Mouse (Mus musculus) midbrain, embryonic 14.5 days (tissue): ENCODE measurements around the gene Cdk5rap2. TPM values are rescaled to one million over a fixed set of nuclear protein-coding genes. Genes with fewer than 3 reads are reported as not detected.

Experiments used
- ATAC-seq: fragments of 200-750 bp; cut with Nextera tagmentation; 2 replicates; pipeline ENCODE4 v1.8.0; 2017; ENCODE audit warnings: moderate number of reproducible peaks, moderate library complexity; ENCODE audit not compliant: low FRiP score, low TSS enrichment
- DNase-seq: peaks from one replicate; pipeline ENCODE4 v3.0.0-alpha.2; 2015
- H3K27ac ChIP-seq: fragments of 300-500 bp; sonication (generic); replicated peaks from 2 replicates; pipeline ENCODE4 v1.5.1; 2014; ENCODE audit warnings: mild to moderate bottlenecking, low read depth, low read length, moderate library complexity
- H3K27me3 ChIP-seq: fragments of 300-500 bp; sonication (generic); 2 replicates; pipeline ENCODE4 v1.6.1; 2014; ENCODE audit warnings: low read length, control low read depth, mixed read lengths; ENCODE audit not compliant: control insufficient read depth, insufficient read depth
- H3K36me3 ChIP-seq: fragments of 300-500 bp; sonication (generic); 2 replicates; pipeline ENCODE4 v1.6.1; 2014; ENCODE audit warnings: low read length, control low read depth; ENCODE audit not compliant: control insufficient read depth, insufficient read depth
- H3K4me1 ChIP-seq: fragments of 300-500 bp; sonication (generic); 2 replicates; pipeline ENCODE4 v1.6.1; 2014; ENCODE audit warnings: mild to moderate bottlenecking, antibody characterized with exemption, low read length, control low read depth; ENCODE audit not compliant: control insufficient read depth, insufficient read depth
- H3K4me2 ChIP-seq: fragments of 300-500 bp; sonication (generic); 2 replicates; pipeline ENCODE4 v1.6.1; 2014; ENCODE audit warnings: mild to moderate bottlenecking, low read length, moderate library complexity
- H3K4me3 ChIP-seq: fragments of 300-500 bp; sonication (generic); replicated peaks from 2 replicates; pipeline ENCODE4 v1.5.1; 2014; ENCODE audit warnings: low read depth, low read length
- H3K9ac ChIP-seq: fragments of 300-500 bp; sonication (generic); replicated peaks from 2 replicates; pipeline ENCODE4 v1.6.1; 2014; ENCODE audit warnings: mild to moderate bottlenecking, low read length, moderate library complexity
- H3K9me3 ChIP-seq: fragments of 300-500 bp; sonication (generic); 2 replicates; pipeline ENCODE4 v1.6.1; 2016; ENCODE audit warnings: low read length, control low read depth, mixed read lengths; ENCODE audit not compliant: control insufficient read depth
- WGBS: fragments of 180-500 bp; shearing (Covaris S2); extraction: QIAGEN DNeasy Blood & Tissue Kit; methylation state at CpG from one replicate; pipeline ENCODE4 v1.1.7; 2014; 5-methylcytosine and 5-hydroxymethylcytosine counted together
- polyA plus RNA-seq: library from polyadenylated mRNA; unstranded; fragments of >200 nt; fragmentation: Nextera tagmentation; extraction: Ambion mirVana; gene quantifications from 2 replicates; pipeline ENCODE4 v1.2.1, GENCODE M21; 2014

The Cdk5rap2 gene
- polyA plus RNA-seq, 1 experiment from 2014 or later = 14.8 TPM

DNA sequence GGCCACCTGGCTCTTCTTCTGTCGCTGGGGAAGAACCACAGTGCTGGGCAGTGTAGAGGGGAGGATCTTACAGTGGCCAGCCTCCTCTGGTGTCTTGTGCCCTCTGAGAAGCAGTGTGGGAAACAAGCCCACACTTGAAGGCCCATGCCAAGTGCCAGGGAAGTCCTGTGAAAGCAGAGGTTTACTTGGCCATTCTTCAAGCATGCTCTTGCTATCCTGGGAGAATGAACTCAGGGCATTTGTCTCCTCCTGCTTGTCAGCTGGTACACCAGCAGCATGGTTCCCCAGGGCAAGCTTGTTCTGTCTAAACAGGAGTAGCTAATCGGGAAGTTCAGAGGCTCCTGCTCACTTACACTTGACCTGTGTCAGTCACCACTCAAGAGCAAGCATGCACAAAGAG, 185.7 kb downstream of the Cdk5rap2 start:
- H3K4me1 ChIP-seq = no peaks in the 10 kb centered on the region
- ATAC-seq (no peak), DNase-seq (no peak)
- WGBS = 98% methylated on average over 2 of the region's 2 CpGs
- no peak overlapping the region for H3K9ac ChIP-seq
- H3K4me3 ChIP-seq = no peak overlapping the region
- H3K27ac ChIP-seq = no peak overlapping the region
- no peaks in the 10 kb centered on the region for H3K9me3 ChIP-seq
- no peaks in the 10 kb centered on the region for H3K27me3 ChIP-seq
- H3K36me3 ChIP-seq = peaks cover 40% of the 10 kb centered on the region
- no peak overlapping the region for H3K4me2 ChIP-seq

- H3K9me3 ChIP-seq = no peaks in the 10 kb centered on the region
- H3K4me1 ChIP-seq = no peaks in the 10 kb centered on the region
- no peak overlapping the region for H3K4me2 ChIP-seq
- peaks cover 28% of the 10 kb centered on the region for H3K36me3 ChIP-seq
- H3K27me3 ChIP-seq = no peaks in the 10 kb centered on the region
- H3K9ac ChIP-seq = no peak overlapping the region
- ATAC-seq = no peak
- H3K4me3 ChIP-seq = no peak overlapping the region
- 53% methylated on average over 3 of the region's 3 CpGs for WGBS
- H3K27ac ChIP-seq = no peak overlapping the region
- no peak for DNase-seq
These were observed 188.4 kb downstream of the Cdk5rap2 start for GRCm38 (mm10) chr4:70221878-70222277.

DNA sequence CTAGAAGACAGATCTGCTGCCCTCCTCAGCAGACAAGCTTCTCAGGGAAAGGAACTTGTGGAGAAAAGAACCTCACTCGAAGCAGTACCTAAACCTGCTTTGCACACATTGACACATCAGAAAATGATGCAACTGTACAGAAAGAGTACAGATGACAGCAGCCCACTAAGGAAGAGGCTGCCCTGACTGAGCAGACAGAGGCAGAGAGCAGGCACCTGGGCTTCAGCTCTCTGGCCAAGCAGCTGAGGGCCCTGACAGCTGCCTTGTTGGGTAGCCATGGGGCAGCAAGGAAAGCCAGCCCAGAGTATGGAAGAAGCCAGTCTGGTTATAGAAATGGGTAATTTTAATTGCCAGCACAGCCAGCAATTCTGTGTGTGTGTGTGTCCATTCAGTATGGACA, 188.9 kb downstream of the Cdk5rap2 start:
- DNase-seq = no peak
- H3K9ac ChIP-seq = no peak overlapping the region
- no peak for ATAC-seq
- H3K36me3 ChIP-seq = peaks cover 28% of the 10 kb centered on the region
- H3K4me1 ChIP-seq = no peaks in the 10 kb centered on the region
- no peak overlapping the region for H3K4me2 ChIP-seq
- H3K9me3 ChIP-seq = no peaks in the 10 kb centered on the region
- 86% methylated on average over 1 of the region's 1 CpGs for WGBS
- H3K27ac ChIP-seq = no peak overlapping the region
- H3K27me3 ChIP-seq = no peaks in the 10 kb centered on the region
- no peak overlapping the region for H3K4me3 ChIP-seq

DNA sequence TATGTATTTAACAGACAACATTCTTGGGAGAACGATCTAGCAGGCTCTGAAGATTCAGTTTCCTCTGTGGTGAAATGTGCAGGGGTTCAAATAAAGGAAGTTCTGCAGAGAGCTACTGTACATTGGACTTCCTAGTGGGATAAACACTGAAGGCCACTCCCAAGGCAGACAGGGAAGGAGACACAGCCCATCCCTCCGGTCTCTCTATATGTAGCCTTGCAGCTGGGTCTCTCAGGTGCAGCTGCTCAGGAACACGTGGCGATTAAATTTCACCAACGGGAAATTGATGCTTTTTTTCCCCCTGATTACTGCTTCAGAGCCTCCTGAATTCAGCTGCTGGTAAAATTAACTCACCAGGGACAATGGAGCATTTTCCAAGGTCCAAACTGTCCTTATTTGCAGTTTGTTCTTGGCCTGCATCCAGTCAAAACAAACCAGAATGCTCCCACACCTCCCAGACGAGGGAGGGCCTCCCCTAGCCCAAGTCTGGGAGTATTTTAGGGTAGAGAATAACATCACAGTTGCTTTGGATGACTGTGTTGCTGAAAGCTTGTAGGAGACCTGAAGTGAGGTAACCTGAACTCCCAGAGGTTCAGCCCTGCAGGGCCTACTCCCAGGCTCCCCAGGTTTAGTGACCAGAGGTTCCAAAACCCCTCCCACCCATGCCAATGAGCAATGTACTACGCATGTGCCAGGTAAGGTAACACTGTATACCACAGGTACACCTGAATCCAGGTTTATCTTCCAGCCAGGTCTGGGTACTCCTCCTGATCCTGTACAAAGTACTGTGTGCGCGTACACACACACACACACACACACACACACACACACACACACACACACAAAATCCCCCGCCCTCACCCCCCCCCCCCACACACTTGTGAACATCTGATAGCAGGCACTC, 189.7 kb downstream of the Cdk5rap2 start:
- no peak overlapping the region for H3K4me3 ChIP-seq
- H3K27me3 ChIP-seq = no peaks in the 10 kb centered on the region
- H3K27ac ChIP-seq = no peak overlapping the region
- H3K4me1 ChIP-seq = no peaks in the 10 kb centered on the region
- ATAC-seq (no peak), DNase-seq (peak; percentile 26)
- peaks cover 25% of the 10 kb centered on the region for H3K36me3 ChIP-seq
- no peak overlapping the region for H3K4me2 ChIP-seq
- 75% methylated on average over 9 of the region's 10 CpGs for WGBS
- H3K9ac ChIP-seq = no peak overlapping the region
- no peaks in the 10 kb centered on the region for H3K9me3 ChIP-seq

DNA sequence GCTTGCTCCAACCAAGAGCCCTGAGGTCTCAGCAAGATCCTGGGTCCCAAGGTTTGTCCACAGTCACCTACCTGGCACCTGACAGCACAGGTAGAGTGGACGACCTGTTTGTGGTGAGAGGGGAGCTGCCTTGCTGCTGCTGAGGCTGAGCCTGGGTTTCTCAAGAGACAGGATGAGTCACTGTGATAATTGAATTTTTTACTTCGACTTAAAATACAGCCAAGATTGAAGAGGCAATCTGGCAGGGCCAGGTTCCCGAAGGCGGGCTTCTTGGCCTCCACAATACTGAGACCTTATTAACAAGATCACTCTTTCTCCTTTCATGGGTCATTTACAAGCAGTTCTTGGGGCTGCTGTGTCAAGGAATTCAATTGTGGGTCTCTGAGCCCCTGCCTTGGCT, 190.5 kb downstream of the Cdk5rap2 start:
- Histone ChIP-seq H3K4me2 (no peak overlapping the region), H3K9ac (no peak overlapping the region), H3K27ac (no peak overlapping the region), H3K27me3 (no peaks in the 10 kb centered on the region), H3K36me3 (peaks cover 25% of the 10 kb centered on the region), H3K4me1 (no peaks in the 10 kb centered on the region), H3K4me3 (no peak overlapping the region), H3K9me3 (no peaks in the 10 kb centered on the region)
- ATAC-seq (no peak), DNase-seq (no peak)
- 86% methylated on average over 4 of the region's 4 CpGs for WGBS

GRCm38 (mm10) chr4:70185971-70186370, 224.3 kb downstream of the Cdk5rap2 start:
- Histone ChIP-seq H3K9ac (no peak overlapping the region), H3K4me3 (no peak overlapping the region), H3K4me1 (no peaks in the 10 kb centered on the region), H3K9me3 (no peaks in the 10 kb centered on the region), H3K36me3 (no peaks in the 10 kb centered on the region), H3K27me3 (no peaks in the 10 kb centered on the region), H3K4me2 (no peak overlapping the region), H3K27ac (no peak overlapping the region)
- no peak for DNase-seq
- ATAC-seq = no peak
- WGBS = 89% methylated on average over 2 of the region's 2 CpGs

Other genes with a start within 250 kb of the Cdk5rap2 start
- 40.2 and 42.8 TPM in 2 replicates for gene Megf9, start 124.6 kb upstream of the Cdk5rap2 start, polyA plus RNA-seq